Mouse (Mus musculus) midbrain, embryonic 15.5 days (tissue): ENCODE measurements around the gene Ticam1. TPM values are rescaled to one million over a fixed set of nuclear protein-coding genes. Genes with fewer than 3 reads are reported as not detected.

Experiments
- ATAC-seq: fragments of 200-750 bp; cut with Nextera tagmentation; replicated peaks from 2 replicates; pipeline ENCODE4 v1.8.0; 2017; ENCODE audit warnings: moderate TSS enrichment
- H3K27ac ChIP-seq: fragments of 300-500 bp; sonication (generic); 2 replicates; pipeline ENCODE4 v1.5.1; 2015; ENCODE audit warnings: mild to moderate bottlenecking, inconsistent platforms
- H3K27me3 ChIP-seq: fragments of 300-500 bp; sonication (generic); replicated peaks from 2 replicates; pipeline ENCODE4 v1.6.1; 2015; ENCODE audit warnings: inconsistent platforms
- H3K36me3 ChIP-seq: fragments of 300-500 bp; sonication (generic); replicated peaks from 2 replicates; pipeline ENCODE4 v1.6.1; 2015; ENCODE audit warnings: inconsistent platforms
- H3K4me1 ChIP-seq: fragments of 300-500 bp; sonication (generic); 2 replicates; pipeline ENCODE4 v1.6.1; 2015; ENCODE audit warnings: inconsistent platforms
- H3K4me2 ChIP-seq: fragments of 300-500 bp; sonication (generic); 2 replicates; pipeline ENCODE4 v1.6.1; 2015; ENCODE audit warnings: inconsistent platforms, mild to moderate bottlenecking, moderate library complexity
- H3K4me3 ChIP-seq: fragments of 300-500 bp; sonication (generic); 2 replicates; pipeline ENCODE4 v1.5.1; 2015; ENCODE audit warnings: mild to moderate bottlenecking, inconsistent platforms
- H3K9ac ChIP-seq: fragments of 300-500 bp; sonication (generic); 2 replicates; pipeline ENCODE4 v1.6.1; 2015; ENCODE audit warnings: mild to moderate bottlenecking, inconsistent platforms
- H3K9me3 ChIP-seq: fragments of 300-500 bp; sonication (generic); 2 replicates; pipeline ENCODE4 v1.6.1; 2016; ENCODE audit warnings: inconsistent platforms
- WGBS: fragments of 180-500 bp; shearing (Covaris S2); methylation state at CpG from one replicate; pipeline ENCODE4 v1.1.7; 2015; ENCODE audit warnings: mixed read lengths; 5-methylcytosine and 5-hydroxymethylcytosine counted together
- polyA plus RNA-seq: library from polyadenylated mRNA; unstranded; fragments of >200 nt; fragmentation: Nextera tagmentation; extraction: Ambion mirVana; gene quantifications from 2 replicates; pipeline ENCODE4 v1.2.1, GENCODE M21; 2015

Gene Ticam1
- 1.2 and 1.5 TPM in 2 replicates for polyA plus RNA-seq

DNA sequence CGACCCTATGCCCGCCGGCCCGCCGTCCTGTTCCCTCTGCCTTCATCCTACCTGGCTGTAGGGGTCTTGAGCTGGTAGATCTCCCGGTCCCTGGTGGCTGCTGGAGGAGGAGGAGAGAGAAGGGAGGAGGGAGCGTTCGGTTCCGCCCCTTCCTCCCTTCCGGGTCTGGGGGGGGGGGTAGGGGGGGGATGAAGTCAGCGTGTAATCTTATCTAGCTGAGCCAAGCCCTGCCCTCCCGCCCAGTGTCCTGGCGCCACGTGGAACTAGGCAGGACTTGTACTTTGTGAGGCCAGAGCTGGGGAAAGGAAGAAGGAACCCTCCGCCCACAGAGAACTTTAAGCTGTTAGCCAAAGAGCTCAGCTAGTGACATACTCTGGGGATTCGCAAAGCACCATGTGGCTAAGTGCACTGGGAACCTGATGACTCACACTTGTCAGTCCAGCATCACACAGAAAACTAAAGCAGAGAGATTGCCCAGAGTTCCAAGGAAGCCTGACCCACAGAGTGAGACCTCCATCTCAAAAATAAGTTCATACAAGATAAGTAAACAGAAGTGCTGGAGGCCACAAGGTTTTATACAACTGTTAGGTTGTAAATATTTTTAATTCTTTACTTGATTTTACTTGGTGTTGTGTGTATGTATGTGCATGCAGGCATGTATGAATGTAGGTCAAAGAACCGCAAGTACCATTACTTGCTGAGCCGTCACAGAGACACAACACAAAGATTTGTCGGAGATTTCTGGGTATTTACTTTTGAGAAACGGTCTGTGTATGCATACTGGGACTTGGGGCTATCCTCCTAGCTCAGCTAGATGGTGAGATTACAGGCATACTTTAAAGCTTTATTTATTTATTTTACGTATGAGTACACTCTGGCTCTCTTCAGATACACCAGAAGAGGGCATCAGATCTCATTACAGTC is at the start of gene Ticam1:
TSS of gene Ticam1 (minus strand) at position 144 of the 924 bp plus-strand sequence.
- Histone ChIP-seq H3K36me3 (no peaks in the 10 kb centered on the region), H3K4me1 (peaks cover 14% of the 10 kb centered on the region), H3K4me3 (peak within 1 kb of the TSS; percentile 40), H3K27me3 (no peaks in the 10 kb centered on the region), H3K4me2 (peak within 1 kb of the TSS; percentile 72), H3K9me3 (no peaks in the 10 kb centered on the region), H3K27ac (no peak within 1 kb of the TSS), H3K9ac (peak within 1 kb of the TSS; percentile 52)
- ATAC-seq = peak; percentile 69
- WGBS = 5% methylated on average over 21 of the region's 21 CpGs

DNA sequence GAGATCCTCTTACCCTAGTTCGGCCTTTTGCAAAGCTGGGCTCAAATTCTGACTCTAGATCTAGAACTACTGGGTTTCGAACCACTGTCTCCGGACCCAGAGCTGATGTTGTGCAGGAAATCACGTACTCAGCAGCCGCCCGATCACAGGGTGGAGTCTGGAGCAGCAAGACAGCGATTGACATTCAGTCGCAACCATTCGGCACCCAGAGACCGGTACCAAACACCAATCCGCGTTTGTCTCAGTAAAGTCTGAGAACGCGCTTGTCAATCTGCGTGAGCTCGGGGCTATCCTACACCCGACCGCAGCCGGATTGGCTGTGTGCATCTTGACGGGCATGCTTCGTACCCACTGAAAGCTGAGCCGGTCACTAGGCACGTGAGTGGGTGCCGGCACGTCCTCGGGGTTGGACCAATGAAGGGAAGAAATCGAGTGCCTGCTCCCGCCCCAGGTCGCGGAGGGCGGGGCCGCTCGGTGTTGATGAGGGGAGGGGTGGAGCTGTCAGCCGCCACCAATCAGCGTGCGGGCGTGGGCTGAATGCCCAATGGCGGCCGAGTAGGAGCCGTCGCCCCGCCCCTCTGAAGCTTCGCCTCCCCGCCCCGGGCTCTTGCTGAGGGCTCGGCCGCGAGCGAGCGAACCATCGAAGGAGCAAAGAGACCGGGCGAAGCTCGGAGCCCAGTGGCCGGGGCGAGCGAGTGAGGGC is 49.0 kb upstream of the Ticam1 start, which contains the start of gene Kdm4b:
TSS of gene Kdm4b (plus strand) at position 613 of the 703 bp plus-strand sequence.
- H3K9me3 ChIP-seq = no peaks in the 10 kb centered on the region
- H3K9ac ChIP-seq = peak within 1 kb of the TSS; percentile 91
- no peaks in the 10 kb centered on the region for H3K36me3 ChIP-seq
- H3K4me1 ChIP-seq = peaks cover 37% of the 10 kb centered on the region
- peak within 1 kb of the TSS; percentile 81 for H3K4me3 ChIP-seq
- ATAC-seq = peak; percentile 100
- peak within 1 kb of the TSS; percentile 75 for H3K4me2 ChIP-seq
- under 1% methylated on average over 57 of the region's 57 CpGs for WGBS
- no peaks in the 10 kb centered on the region for H3K27me3 ChIP-seq
- peak within 1 kb of the TSS; percentile 98 for H3K27ac ChIP-seq

- no peak overlapping the region for H3K27ac ChIP-seq
- H3K9ac ChIP-seq = no peak overlapping the region
- H3K4me3 ChIP-seq = no peak overlapping the region
- no peaks in the 10 kb centered on the region for H3K9me3 ChIP-seq
- H3K4me1 ChIP-seq = peaks cover 25% of the 10 kb centered on the region
- no peak overlapping the region for H3K4me2 ChIP-seq
- H3K27me3 ChIP-seq = no peaks in the 10 kb centered on the region
- H3K36me3 ChIP-seq = no peaks in the 10 kb centered on the region
- 66% methylated on average over 3 of the region's 3 CpGs for WGBS
- no peak for ATAC-seq
These were observed 47.8 kb upstream of the Ticam1 start for GRCm38 (mm10) chr17:56324419-56324818.

- Histone ChIP-seq H3K4me2 (no peak overlapping the region), H3K27ac (no peak overlapping the region), H3K9ac (no peak overlapping the region), H3K36me3 (no peaks in the 10 kb centered on the region), H3K9me3 (no peaks in the 10 kb centered on the region), H3K27me3 (no peaks in the 10 kb centered on the region), H3K4me1 (peaks cover 16% of the 10 kb centered on the region), H3K4me3 (no peak overlapping the region)
- no peak for ATAC-seq
- WGBS = 87% methylated on average over 15 of the region's 15 CpGs
These were observed 32.8 kb upstream of the Ticam1 start for GRCm38 (mm10) chr17:56309191-56309945.

GRCm38 (mm10) chr17:56308088-56308487 is 31.5 kb upstream of the Ticam1 start:
- Histone ChIP-seq H3K27me3 (no peaks in the 10 kb centered on the region), H3K4me2 (no peak overlapping the region), H3K4me3 (no peak overlapping the region), H3K27ac (no peak overlapping the region), H3K36me3 (no peaks in the 10 kb centered on the region), H3K9ac (no peak overlapping the region), H3K4me1 (peaks cover 24% of the 10 kb centered on the region), H3K9me3 (no peaks in the 10 kb centered on the region)
- WGBS = 84% methylated on average over 6 of the region's 6 CpGs
- ATAC-seq = no peak

- Histone ChIP-seq H3K4me3 (no peak overlapping the region), H3K9me3 (no peaks in the 10 kb centered on the region), H3K4me1 (peaks cover 30% of the 10 kb centered on the region), H3K27ac (no peak overlapping the region), H3K4me2 (no peak overlapping the region; the same call in 1 of the 2 replicates), H3K9ac (no peak overlapping the region), H3K27me3 (no peaks in the 10 kb centered on the region), H3K36me3 (no peaks in the 10 kb centered on the region)
- 72% methylated on average over 8 of the region's 8 CpGs for WGBS
- no peak for ATAC-seq
These were observed 29.2 kb upstream of the Ticam1 start for GRCm38 (mm10) chr17:56305826-56306225.

DNA sequence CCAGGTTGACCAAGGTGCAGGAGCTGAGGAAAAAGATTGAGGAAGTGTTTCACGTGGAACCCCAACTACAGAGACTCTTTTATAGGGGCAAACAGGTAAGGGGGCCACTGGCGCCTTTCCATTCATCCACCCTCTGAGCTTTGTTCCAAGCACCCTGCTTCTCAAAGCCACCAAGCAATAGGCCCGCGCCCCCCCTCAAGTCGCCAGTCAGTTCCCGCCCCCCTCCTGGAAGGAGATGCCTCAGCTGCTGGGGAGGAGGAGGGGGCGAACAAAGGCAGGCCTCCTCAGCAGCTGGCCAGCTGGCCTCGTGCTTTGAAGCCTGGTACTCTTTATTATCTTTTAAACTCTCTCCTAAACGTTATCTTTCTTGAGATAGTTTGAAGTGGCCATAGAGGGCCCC is 28.6 kb upstream of the Ticam1 start:
- Histone ChIP-seq H3K9me3 (no peaks in the 10 kb centered on the region), H3K4me1 (peaks cover 30% of the 10 kb centered on the region), H3K9ac (no peak overlapping the region), H3K27me3 (no peaks in the 10 kb centered on the region), H3K36me3 (no peaks in the 10 kb centered on the region), H3K4me2 (peak overlapping the region; percentile 98), H3K27ac (no peak overlapping the region), H3K4me3 (peak overlapping the region; percentile 94)
- WGBS = 27% methylated on average over 9 of the region's 9 CpGs
- no peak for ATAC-seq

DNA sequence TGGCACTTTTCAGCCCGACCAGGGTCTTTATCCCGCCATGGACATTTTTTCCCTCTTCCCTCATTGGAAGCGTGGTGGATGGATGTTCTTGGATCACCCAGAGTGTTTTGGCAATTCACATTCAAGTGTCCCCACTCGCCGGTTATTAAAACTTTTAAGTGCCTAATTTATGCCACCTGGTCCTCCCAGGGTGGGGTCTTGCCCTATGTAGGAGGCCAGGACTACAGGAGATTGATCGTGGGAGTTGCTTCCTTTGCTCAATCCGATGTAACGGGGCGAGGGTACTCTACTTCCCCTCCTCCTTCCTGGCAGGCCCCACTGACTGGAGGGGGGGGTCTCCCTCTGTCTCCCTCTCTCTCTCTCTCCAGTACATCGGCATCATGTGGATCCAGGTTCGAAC is 28.1 kb upstream of the Ticam1 start:
- H3K4me1 ChIP-seq = peaks cover 30% of the 10 kb centered on the region
- peak overlapping the region; percentile 94 for H3K4me3 ChIP-seq
- H3K4me2 ChIP-seq = peak overlapping the region; percentile 98
- ATAC-seq = 0 out of 2 replicates have a peak, but pooled peaks have one; percentile 13
- no peak overlapping the region for H3K27ac ChIP-seq
- no peak overlapping the region for H3K9ac ChIP-seq
- H3K9me3 ChIP-seq = no peaks in the 10 kb centered on the region
- H3K27me3 ChIP-seq = no peaks in the 10 kb centered on the region
- H3K36me3 ChIP-seq = no peaks in the 10 kb centered on the region
- WGBS = 8% methylated on average over 11 of the region's 11 CpGs

GRCm38 (mm10) chr17:56303847-56304586 is 27.4 kb upstream of the Ticam1 start:
- no peaks in the 10 kb centered on the region for H3K27me3 ChIP-seq
- no peak overlapping the region for H3K27ac ChIP-seq
- H3K4me1 ChIP-seq = peaks cover 30% of the 10 kb centered on the region
- peak overlapping the region; percentile 98 for H3K4me2 ChIP-seq
- peak overlapping the region; percentile 65 for H3K9ac ChIP-seq
- WGBS = under 1% methylated on average over 68 of the region's 68 CpGs
- H3K36me3 ChIP-seq = no peaks in the 10 kb centered on the region
- no peaks in the 10 kb centered on the region for H3K9me3 ChIP-seq
- peak overlapping the region; percentile 94 for H3K4me3 ChIP-seq
- ATAC-seq = peak; percentile 96

GRCm38 (mm10) chr17:56303160-56303846 is 26.7 kb upstream of the Ticam1 start, which contains the start of gene Uhrf1:
Gene Uhrf1 (plus strand): TSS chr17:56303321.
- Histone ChIP-seq H3K4me2 (peak within 1 kb of the TSS; percentile 98), H3K27ac (no peak within 1 kb of the TSS), H3K9me3 (no peaks in the 10 kb centered on the region), H3K9ac (peak within 1 kb of the TSS; percentile 65), H3K4me3 (peak within 1 kb of the TSS; percentile 94), H3K36me3 (no peaks in the 10 kb centered on the region), H3K4me1 (peaks cover 30% of the 10 kb centered on the region), H3K27me3 (no peaks in the 10 kb centered on the region)
- ATAC-seq = peak; percentile 37
- under 1% methylated on average over 43 of the region's 43 CpGs for WGBS
